ENCODE assay signal across 10 mouse cellular contexts in genomic region chr14:88469956-88470355, GRCm38 (mm10). TPM values are rescaled to one million over a fixed set of nuclear protein-coding genes. Genes with fewer than 3 reads are reported as not detected.
DNase-seq lines count a peak whose midpoint lies in the region; ATAC-seq and TF ChIP-seq lines count a peak whose summit lies in the region.
"Had no signal": no experiment of that assay in that cellular context is flagged by ENCODE, and none has a peak within 500 bp of the region (broad histone marks: within the 10 kb centered on the region; RNA-seq: fewer than 3 reads in every experiment).

No protein-coding gene starts in this region.

- WGBS in limb, embryonic 11.5 days = 3% methylated on average over 9 of the region's 9 CpGs

- ATAC-seq in limb, embryonic 11.5 days (ENCODE audit: insufficient number of reproducible peaks, low FRiP score, low TSS enrichment, low read depth) = no peak
- ATAC-seq: inflammation-experienced regulatory T-cells, adult 6 months had no signal

- no peak overlapping the region for H3K9ac ChIP-seq in limb, embryonic 11.5 days (ENCODE audit: low read length)

- no peak for TF ChIP-seq CTCF in layer of hippocampus, adult 2 months (conservative IDR thresholded peaks at IDR 0.05)
- TF ChIP-seq CTCF in embryonic fibroblast, embryonic 13.5 days (IDR thresholded peaks at IDR 0.05; ENCODE audit: borderline replicate concordance, insufficient read depth, low read length) = no peak

- H3K9me3 ChIP-seq in limb, embryonic 11.5 days (ENCODE audit: control insufficient read depth, low read length) = no peaks in the 10 kb centered on the region

- no peak for DNase-seq in layer of hippocampus, adult 2 months (ENCODE audit: low spot score in 2 of 2)
- DNase-seq in layer of hippocampus, postnatal 25 days (ENCODE audit: extremely low spot score in 1 of 2, low spot score in 1 of 2) = no peak
- DNase-seq in limb, embryonic 11.5 days (ENCODE audit: low spot score) = no peak
- peak; percentile 24 for DNase-seq in retina, embryonic 14.5 days (ENCODE audit: low spot score)
- DNase-seq in cerebellum, adult 9-11 months = no peak
- no peak for DNase-seq in right cerebral cortex, postnatal 4 days
- DNase-seq in cerebellum, adult 11-12 months = no peak

- H3K36me3 ChIP-seq in limb, embryonic 11.5 days (ENCODE audit: control insufficient read depth, insufficient read depth, low read length) = no peaks in the 10 kb centered on the region
- H3K36me3 ChIP-seq: G1E had no signal

- peak overlapping the region; percentile 82 for H3K4me2 ChIP-seq in limb, embryonic 11.5 days (ENCODE audit: low read depth, severe bottlenecking)

- peak overlapping the region; percentile 70 for H3K4me3 ChIP-seq in layer of hippocampus, adult 2 months
- peak overlapping the region; percentile 47; the same call in 1 of the 2 replicates for H3K4me3 ChIP-seq in embryonic fibroblast, embryonic 13.5 days (ENCODE audit: insufficient read depth, low read length)
- H3K4me3 ChIP-seq in limb, embryonic 11.5 days (ENCODE audit: low read depth, low read length) = peak overlapping the region; percentile 41

- peak overlapping the region; percentile 96 for H3K27ac ChIP-seq in layer of hippocampus, adult 2 months
- no peak overlapping the region for H3K27ac ChIP-seq in embryonic fibroblast, embryonic 13.5 days (ENCODE audit: insufficient read depth, low read length)
- H3K27ac ChIP-seq in limb, embryonic 11.5 days (replicated peaks; ENCODE audit: low read depth, low read length) = no peak overlapping the region

- no peaks in the 10 kb centered on the region for H3K4me1 ChIP-seq in embryonic fibroblast, embryonic 13.5 days (ENCODE audit: control insufficient read depth, insufficient read depth, low read length)
- 0 out of 2 replicates have a peak, but pooled peaks cover 3% of the 10 kb centered on the region for H3K4me1 ChIP-seq in limb, embryonic 11.5 days (ENCODE audit: control insufficient read depth, insufficient read depth, low read length)

- H3K27me3 ChIP-seq in limb, embryonic 11.5 days (ENCODE audit: control insufficient read depth, insufficient read depth, low read length) = peaks cover 4% of the 10 kb centered on the region; the same call in 1 of the 2 replicates

- no peak for TF ChIP-seq POLR2A in embryonic fibroblast, embryonic 13.5 days (IDR thresholded peaks at IDR 0.05; ENCODE audit: low read depth, low read length)

RNA-seq across cellular contexts. Expression of gene Pcdh20, which starts 1.2 kb away (rescaled TPM):
- 100 to 1,000 TPM; 146 to 147 TPM for total RNA-seq in layer of hippocampus, adult 2 months (2021)
- 100 to 1,000 TPM; 138 to 141 TPM for total RNA-seq in layer of hippocampus, postnatal 25 days (2021)
- polyA plus RNA-seq in embryonic fibroblast, embryonic 13.5 days (2011; ENCODE audit: insufficient read length, low read depth, missing spikeins) = 1.5 and 2.1 TPM in 2 replicates
- 0.69 and 0.84 TPM in 2 replicates for polyA plus RNA-seq in limb, embryonic 11.5 days (2014; fragmentation: Nextera tagmentation; extraction: Ambion mirVana)
- polyA plus RNA-seq: G1E; inflammation-experienced regulatory T-cells, adult 6 months had no signal
